Mouse (Mus musculus): Measurements from ENCODE around the gene Ptprg.

DNA sequence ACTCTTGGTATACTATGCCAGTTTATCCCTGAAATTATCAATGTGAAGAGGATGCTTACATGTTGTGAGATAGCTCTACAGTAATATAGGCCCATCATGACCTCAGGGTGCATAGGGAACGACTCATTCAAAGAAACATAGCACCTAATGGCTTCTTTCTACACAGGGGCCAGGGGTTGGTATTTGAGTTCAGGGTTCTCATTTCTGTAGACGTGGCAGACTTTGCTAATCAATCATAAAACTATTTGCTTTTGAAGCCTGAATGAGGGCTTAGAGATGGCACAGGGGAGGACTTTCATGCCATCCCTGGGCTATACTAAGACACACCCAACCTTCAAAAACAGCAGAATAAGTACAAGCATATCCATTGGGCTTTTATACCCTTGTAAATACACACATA lies 16.4 kb downstream of the Ptprg start:
- TF ChIP-seq CTCF (IDR thresholded peaks at IDR 0.05; ENCODE audit: control insufficient read depth, insufficient read depth, insufficient read length) (no peak), MAX (IDR thresholded peaks at IDR 0.05) (no peak), MYOG (IDR thresholded peaks at IDR 0.05; ENCODE audit: control insufficient read depth, extremely low read depth, insufficient read length) (no peak), USF1 (IDR thresholded peaks at IDR 0.05; ENCODE audit: low read depth) (no peak), MYOD1 (IDR thresholded peaks at IDR 0.05; ENCODE audit: control insufficient read depth, insufficient read length, low read depth) (no peak), CEBPB (IDR thresholded peaks at IDR 0.05; ENCODE audit: low read depth) (no peak)

All from C2C12 (cell line).